Mouse (Mus musculus) right cerebral cortex, adult 2 months (tissue): ENCODE measurements around the gene Vps4a.
"Not testable (repeated sequence)": the region's sequence is repeated elsewhere in the genome, so short reads cannot be mapped to it uniquely, and the experiment has no call there.

Source experiments
- DNase-seq, 2 experiments: peaks; one replicate each; pipeline ENCODE4 v3.0.0; 2021 to 2022; ENCODE audit warnings: low spot score in 2 of 2

Vps4a gene

DNA sequence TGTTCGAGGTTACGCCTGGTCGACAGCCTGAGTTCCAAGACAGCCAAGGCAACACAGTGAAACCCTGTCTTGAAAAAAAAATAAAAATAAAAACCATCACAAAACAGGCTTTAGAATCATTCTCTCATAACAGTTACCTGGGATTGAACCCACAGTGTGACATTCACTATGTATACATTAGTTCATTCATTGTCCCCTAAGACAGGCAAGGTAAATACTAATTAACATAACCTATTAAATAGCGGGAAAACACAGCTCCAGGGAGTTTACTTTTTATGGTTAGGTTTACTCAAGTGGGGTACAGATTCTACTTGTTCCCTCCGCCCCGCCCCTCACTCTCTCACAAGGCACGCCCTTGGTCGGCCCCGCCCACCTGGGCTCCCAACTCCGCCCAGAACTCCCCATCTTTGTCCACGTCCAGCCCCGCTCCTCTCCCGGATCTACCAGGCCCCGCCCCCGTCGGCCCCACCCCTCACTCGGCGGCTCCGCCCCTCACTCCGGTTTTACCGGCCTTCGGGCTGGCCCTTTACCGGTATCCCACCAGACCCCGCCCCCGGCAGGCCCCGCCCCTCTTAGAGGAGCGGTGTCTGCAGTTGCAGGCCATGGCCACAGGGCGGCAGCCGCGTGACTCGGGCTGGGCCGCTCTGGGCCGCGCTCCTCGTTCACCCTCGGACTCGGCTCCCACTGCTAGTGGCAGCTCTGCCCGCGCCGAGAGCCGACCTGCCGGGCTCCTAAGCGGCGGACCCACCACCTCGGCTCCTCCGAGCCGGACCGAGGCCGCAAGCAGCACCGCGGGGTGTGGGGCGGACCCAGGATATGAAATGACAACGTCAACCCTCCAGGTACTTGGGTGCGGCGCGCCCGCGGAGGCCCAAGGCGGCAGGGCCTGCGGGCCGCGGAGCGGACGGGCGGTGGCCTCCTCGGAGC is at the start of gene Vps4a:
Vps4a (plus strand) TSS at position 573 of the 927 bp plus-strand sequence.
- peak; percentile 94 to 95 for DNase-seq

DNA sequence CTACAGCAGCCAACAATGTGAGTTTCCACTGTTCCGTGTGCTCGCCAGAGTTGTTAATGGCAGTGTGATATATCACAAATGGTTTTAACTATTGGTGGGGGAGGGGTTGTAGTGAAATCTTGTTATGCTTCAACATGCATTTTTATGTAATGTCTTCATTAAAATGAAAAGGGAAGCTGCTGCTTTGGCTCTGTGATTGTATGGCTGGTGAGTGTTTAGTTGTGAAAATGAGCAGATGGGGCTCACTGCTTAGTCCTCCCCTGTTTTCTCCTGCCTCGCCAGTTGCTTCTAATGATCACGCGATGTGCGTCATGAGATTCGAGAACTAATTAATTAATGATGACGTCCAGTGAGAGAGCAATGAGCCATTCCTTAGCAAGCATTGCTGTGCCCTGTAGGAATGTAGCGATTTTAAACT is 45.6 kb upstream of the Vps4a start:
- peak; percentile 42 to 44 for DNase-seq

DNA sequence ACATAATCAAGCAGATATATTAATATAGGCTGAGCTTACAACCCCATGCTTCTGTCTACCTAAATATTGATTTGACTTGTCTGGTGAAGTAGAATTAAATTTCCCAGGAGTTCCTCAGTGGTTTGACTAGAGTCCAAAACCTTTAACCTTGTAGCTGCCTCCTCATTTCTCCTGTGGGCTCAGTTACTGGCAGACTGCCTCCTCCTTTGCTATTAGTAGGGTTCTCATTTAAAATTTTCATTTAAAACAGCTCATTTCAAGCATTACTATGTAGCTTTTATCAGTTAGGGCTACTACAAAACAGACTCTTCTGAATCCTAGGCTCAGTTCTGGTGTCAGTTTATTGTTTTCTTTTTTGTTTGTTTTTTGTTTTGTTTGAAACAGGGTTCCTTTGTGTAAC is 45.1 kb upstream of the Vps4a start:
- no peak for DNase-seq

DNA sequence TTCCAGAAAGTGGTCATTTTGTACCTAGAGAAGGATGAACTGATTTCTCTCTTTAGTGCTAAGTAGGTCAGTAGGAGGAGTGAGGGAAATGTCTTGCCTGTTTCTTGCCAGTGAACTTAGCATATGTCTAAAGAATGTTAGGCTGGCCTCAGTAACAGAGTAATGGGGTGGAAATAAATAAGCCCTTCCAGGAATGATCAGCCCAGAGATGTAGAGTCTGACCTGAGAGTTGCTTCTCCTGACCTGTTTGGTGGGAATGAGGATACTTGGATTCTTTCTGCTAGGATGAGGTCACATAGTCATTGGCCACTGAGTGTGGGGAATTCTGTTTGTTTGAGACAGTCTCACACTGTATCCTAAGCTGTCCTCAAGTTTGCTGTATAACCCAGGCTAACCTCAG is 43.5 kb upstream of the Vps4a start:
- no peak for DNase-seq

DNA sequence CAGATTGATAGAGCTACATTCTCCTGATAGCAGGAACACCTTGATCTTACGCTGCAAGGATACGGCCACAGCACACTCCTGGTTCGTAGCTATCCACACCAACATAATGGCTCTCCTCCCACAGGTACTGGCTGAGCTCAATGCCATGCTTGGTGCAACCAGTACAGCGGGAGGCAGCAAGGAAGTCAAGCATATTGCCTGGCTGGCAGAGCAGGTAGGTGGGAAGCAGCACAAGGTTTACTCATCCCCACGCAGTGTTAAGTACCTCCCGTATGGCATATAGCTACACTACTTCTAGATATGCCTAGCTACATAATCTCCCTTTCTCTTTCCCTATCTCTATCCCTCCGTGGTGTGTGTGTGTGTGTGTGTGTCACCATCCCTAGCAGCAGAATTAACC is 39.6 kb upstream of the Vps4a start:
- peak in 1 of 2 experiments; percentile 42 for DNase-seq

DNA sequence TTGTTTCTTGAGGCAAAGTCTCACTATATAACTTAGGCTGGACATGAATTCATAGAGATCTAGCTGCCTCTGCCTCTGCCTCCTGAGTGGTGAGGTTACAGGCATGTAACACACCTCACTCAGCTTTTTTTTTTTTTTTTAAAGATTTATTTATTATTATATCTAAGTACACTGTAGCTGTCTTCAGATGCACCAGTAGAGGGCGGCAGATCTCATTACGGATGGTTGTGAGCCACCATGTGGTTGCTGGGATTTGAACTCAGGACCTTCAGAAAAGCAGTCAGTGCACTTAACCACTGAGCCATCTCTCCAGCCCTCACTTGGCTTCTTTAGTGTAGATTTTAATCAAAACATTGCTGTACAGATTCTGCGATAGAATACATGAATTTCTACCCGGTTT is 34.7 kb upstream of the Vps4a start:
- DNase-seq, result not testable (repeated sequence)

DNA sequence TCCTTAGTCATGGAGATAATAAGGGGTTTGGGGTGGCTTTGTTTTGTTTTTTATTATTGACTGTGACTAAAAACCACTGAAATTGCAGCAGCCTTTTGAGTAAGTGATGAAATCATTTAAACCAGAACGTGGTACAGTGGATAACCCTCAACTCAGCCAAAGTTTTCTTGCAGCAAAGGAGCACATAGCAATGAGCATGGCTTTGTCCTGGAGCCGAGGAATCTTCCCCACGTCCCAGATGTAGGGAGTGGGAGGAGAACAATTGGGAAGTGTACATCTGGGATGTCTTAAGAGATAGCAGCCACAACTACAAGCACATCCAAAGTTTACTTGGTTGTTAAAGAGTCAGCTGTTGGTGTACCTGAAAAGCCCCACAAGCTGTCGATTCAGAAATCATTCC is 33.6 kb upstream of the Vps4a start:
- DNase-seq, result no peak

DNA sequence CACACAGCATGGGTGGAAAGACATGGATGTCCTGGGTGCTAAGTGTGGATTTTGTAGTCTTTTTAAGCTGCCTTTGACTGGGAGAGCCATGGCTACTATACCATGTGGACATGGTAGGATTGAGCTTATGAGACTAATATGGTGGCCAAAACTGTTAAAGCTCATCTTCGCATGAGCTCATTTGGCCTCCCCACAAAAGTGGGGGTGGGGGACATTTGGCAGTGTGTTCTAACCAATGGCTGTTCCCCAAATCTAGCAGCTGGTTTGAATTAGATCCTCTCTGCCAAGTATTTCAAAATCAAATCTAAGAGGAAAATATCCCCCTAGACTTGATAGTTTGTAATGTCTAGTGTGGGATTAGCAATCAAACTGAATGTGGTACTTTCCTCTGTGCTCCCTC is 32.0 kb upstream of the Vps4a start:
- no peak for DNase-seq

DNA sequence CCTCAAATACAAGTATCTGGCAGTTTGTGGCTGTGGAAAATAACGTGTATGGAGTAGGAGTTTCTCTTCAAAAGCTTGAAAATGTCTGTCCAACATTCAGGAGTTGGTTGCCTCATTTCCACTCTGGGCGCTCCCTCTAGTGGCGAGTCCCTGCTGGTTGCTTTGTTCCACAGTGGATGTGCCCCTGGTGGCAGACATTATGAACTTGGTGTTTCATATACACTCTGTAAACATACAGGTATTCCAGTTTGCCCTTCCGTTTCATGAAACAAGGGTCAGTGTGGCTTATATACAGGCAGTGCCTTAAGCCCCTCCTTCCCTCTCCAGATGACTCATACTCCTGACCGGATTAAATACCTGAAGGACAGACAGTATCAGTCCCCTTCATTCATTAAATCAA is 28.5 kb upstream of the Vps4a start:
- DNase-seq, result peak; percentile 89 to 93

DNA sequence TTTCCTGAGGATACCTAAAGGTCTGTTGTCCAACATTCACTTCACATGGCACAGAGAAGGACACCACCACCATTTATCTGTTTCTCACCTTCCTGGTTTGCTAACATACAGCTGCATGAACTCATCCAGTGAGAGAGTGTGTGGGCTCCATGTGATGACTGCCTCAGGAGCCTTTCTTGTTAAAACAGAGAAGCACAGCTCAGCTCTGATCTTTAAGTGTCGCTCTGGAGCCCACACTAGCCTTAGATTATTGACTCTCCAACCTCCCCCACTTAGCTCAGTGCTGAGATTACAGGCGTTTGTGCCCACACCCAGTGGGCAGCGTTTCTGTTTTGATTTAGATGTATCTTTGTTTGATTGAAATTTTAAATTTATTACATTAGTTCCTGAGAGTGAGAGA is 23.2 kb upstream of the Vps4a start:
- peak; percentile 39 to 47 for DNase-seq

DNA sequence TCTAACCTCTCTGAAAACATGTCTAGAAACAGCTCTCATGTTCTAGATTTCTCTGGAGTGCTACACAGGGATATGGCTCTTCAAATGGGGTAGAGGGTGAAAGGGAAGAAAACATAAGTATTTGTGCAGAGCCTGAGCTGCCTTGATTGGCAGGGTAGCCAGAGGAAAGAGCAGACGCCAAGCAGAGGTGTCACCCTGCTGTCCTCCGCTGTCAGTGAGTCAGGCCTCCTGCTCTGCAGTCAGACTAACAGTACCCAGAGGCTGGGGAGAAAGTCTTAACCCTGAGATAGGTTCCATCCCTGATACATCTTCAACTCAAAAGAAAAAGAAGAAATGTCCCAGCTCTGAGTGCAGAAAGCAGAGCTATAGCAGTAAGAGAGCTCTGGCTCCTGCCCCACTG is 18.4 kb upstream of the Vps4a start:
- no peak for DNase-seq

DNA sequence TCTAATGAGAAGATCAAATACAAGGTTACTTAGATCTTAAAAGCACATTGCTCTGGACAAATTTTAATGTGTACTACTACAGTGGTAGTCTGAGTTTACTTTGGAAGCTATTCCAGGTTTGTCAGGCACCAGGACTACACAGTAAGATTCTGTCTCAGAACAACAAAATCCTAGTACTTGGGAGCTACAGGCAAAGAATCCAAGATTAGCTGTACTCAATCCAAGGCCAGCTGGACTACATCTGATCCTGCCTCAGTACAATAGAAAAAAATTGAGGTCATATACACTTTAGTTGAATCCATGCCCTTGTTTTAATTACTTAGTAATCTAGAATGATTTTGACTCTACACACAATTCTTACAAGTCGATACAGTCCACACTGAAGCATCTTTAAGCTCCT is 16.1 kb upstream of the Vps4a start:
- no peak for DNase-seq

DNA sequence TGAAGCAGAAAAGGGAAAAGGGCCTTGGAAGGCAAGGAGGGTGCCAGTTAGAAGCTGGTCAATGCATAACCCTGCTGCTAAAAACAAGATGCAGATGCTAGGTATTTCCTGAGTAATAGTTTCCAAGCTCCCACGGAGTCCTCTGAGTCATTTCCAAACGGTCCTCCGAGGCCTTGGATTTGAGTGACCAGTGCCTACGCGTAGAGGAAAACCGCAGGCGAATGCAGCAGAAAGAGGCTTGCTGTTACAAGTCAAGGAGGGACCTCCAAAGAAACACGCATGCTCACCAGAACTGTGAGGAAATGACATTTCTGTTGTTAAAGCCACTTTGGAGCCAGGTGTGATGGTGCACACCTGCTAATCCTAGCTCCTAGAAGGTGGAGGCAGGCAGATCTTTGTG is 7.5 kb upstream of the Vps4a start:
- no peak for DNase-seq

DNA sequence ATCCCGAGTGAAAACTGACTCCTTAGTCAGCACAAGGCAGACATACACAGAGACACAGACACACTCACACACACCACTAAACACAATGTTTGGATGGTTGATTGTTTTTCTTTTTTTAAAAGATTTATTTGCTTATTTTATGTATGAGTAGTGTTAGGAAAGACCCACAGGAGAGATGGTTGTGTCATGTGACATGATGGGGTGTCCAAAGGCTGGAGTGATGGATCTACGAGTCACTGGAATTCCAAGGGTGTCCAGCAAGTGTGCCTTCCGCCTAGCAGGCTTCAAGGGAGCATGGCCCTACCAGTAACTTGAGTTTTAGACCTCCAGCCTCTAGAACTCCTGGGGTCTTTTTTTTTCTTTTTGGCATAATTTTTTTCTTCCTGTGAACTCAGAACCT is 1.7 kb upstream of the Vps4a start:
- DNase-seq, result no peak

DNA sequence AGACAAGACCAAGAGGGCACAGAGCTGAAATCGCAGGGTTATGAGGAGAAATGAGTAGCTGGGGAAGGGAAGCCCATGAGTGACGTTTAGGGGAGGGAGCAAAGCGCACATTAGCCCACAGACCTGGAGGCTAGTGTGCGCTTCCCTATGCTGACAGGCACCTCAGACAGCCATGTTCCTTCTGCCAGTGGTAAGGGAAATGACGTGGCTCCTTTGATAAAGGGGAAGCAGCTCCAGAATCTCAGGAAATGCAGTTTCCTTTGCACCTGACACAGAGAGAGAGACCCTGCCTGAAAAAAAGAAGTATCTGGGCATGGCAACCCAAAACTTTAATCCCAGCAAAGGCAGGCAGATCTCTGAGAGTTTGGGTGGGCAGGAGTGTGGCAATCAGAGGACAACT is 964 bp upstream of the Vps4a start:
- DNase-seq, result no peak

DNA sequence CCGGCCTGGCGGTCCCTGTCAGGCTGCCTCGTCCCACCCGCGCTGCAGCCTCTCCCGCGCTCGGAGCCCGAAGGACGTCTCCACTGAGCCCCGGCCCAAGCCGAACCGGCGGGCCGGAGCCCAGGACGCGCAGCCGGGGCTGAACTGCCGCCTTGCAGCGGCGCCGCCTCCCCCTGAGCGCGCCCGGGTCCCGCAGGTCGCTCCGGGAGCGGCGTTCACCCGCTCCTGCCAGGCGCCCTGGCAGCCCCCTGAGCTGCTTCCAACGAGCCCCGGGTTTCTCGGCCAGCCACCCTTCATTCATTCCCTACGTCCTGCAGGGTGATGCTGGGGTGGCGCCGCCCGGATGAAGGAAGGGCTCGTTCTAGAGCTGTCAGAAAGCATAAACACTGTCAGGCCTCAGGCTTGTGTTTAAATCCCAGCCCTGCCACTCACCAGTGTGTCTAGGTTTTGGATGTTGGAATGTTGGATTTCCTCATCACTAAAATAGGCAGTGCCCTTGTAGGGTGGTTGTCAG is 612 bp downstream of the Vps4a start:
- peak; percentile 31 to 48 for DNase-seq

DNA sequence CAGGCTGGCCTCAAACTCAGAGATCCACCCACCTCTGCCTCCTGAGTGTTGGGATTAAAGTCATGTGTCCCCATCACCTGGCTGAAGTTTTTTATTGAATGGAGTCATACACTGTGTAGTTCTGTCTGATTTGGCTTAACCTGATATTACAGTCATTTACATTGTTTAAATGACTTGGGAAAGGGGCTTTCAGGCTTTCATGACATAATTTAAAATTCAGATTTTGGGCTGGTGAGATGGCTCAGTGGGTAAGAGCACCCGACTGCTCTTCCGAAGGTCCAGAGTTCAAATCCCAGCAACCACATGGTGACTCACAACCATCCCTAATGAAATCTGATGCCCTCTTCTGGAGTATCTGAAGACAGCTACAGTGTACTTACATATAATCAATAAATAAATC is 2.6 kb downstream of the Vps4a start:
- not testable (repeated sequence) for DNase-seq

DNA sequence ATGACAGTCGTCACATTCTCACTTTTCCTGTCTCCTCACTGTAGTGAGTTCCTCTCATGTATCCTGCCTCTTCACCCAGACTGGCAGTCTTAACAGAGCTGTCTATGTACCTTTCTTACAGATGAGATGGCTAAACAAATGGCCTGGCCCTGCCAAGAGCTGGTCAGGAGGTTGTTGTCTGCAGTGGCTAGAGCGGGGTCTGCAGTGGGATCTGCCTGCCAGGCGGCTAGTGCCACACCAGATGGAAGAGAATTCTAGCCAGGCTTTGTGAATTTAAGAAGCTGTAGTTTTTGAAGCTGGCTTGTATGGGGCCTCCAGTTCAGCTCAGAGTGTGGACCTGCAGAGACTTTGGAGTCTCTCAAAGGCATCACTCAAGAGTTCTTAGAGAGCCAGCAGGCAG is 4.6 kb downstream of the Vps4a start:
- DNase-seq, result no peak

DNA sequence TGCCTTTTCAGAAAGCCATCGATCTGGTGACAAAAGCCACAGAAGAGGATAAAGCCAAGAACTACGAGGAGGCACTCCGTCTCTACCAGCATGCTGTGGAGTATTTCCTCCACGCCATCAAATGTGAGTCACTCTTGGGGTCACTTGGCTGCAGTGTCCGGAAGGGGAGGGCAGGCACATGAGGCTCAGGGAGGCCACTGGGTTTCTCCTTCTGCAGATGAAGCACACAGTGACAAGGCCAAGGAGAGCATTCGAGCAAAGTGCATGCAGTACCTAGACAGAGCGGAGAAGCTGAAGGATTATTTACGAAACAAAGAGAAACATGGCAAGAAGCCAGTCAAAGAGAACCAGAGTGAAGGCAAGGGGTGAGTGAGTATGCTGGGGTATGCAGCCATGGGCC is 5.6 kb downstream of the Vps4a start:
- no peak for DNase-seq

DNA sequence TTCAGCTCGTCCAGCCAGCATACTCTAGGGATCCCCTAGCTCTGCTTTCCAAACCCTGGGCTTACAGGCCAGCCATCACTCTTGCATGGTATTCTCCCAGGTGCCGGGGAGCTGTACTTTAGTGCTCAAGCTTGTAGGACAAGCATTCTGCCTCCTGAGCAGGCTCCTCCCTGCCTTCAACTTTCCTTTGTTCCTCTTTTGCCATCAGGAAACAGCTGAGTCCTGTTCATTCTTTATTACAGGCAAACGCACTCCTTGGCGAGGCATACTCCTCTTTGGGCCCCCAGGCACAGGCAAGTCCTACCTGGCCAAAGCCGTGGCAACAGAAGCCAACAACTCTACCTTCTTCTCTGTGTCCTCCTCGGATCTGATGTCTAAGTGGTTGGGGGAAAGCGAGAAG is 9.6 kb downstream of the Vps4a start:
- DNase-seq, result no peak

DNA sequence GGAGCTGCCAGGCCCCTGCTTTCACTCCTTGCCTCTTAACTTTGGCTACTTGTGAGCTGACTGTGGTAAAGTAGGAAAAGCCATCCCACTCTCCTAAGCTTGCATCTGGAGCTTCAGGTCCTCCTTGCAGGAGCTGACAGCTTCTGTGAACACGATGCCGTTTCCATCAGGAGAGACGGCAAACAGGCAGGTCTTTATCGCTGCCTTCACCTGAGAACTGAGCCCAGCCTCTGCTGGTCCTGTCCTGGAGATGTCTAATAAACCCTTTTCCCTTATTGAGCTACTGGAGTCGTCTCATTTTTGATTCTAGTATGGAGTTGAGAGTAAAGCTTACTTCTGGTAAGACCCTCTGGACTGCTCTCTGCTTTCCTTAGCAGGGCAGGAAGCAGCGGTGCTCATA is 14.5 kb downstream of the Vps4a start:
- no peak for DNase-seq

DNA sequence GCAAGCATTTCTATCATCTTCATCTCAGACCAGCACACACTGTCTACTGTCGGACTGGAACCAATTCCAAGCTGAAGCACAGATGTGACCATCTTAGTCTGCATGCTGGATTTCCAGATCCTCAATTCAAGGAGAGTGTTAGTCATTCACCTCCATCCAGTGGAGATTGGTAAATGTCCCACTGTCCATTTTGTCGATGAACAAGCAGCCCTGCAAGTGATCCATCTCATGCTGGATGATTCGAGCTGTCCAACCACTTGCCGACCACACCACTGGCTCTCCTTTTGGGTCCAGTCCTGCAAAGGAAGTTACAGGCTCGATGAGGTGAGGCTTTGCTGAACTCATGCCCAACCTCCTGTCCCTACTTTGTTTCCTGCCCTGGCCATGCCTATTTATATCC is 16.0 kb downstream of the Vps4a start:
- no peak for DNase-seq
